Mouse (Mus musculus) hindbrain, embryonic 13.5 days (tissue): ENCODE results near the gene Apol6. TPM values are rescaled to one million over a fixed set of nuclear protein-coding genes. Genes with fewer than 3 reads are reported as not detected.
A peak's percentile ranks its signal among the peaks of the same experiment; 100 is the strongest.

Experiments used
- ATAC-seq: fragments of 200-750 bp; cut with Nextera tagmentation; 2 replicates; pipeline ENCODE4 v1.8.0; 2017; ENCODE audit warnings: moderate TSS enrichment; ENCODE audit not compliant: low FRiP score
- H3K27ac ChIP-seq: fragments of 300-500 bp; sonication (generic); 2 replicates; pipeline ENCODE4 v1.5.1; 2015; ENCODE audit warnings: inconsistent platforms, mild to moderate bottlenecking, moderate library complexity
- H3K27me3 ChIP-seq: fragments of 300-500 bp; sonication (generic); 2 replicates; pipeline ENCODE4 v1.6.1; 2015; ENCODE audit warnings: mild to moderate bottlenecking, inconsistent platforms
- H3K36me3 ChIP-seq: fragments of 300-500 bp; sonication (generic); 2 replicates; pipeline ENCODE4 v1.6.1; 2015; ENCODE audit warnings: mild to moderate bottlenecking, inconsistent platforms
- H3K4me1 ChIP-seq: fragments of 300-500 bp; sonication (generic); replicated peaks from 2 replicates; pipeline ENCODE4 v1.6.1; 2015; ENCODE audit warnings: inconsistent platforms
- H3K4me2 ChIP-seq: fragments of 300-500 bp; sonication (generic); 2 replicates; pipeline ENCODE4 v1.6.1; 2015; ENCODE audit warnings: inconsistent platforms, mild to moderate bottlenecking, moderate library complexity
- H3K4me3 ChIP-seq: fragments of 300-500 bp; sonication (generic); 2 replicates; pipeline ENCODE4 v1.5.1; 2015; ENCODE audit warnings: mild to moderate bottlenecking, inconsistent platforms
- H3K9ac ChIP-seq: fragments of 300-500 bp; sonication (generic); 2 replicates; pipeline ENCODE4 v1.6.1; 2015; ENCODE audit warnings: mild to moderate bottlenecking, inconsistent platforms
- H3K9me3 ChIP-seq: fragments of 300-500 bp; sonication (generic); 2 replicates; pipeline ENCODE4 v1.6.1; 2016; ENCODE audit warnings: inconsistent platforms
- WGBS: fragments of 180-500 bp; shearing (Covaris S2); methylation state at CpG from one replicate; pipeline ENCODE4 v1.1.7; 2015; 5-methylcytosine and 5-hydroxymethylcytosine counted together
- polyA plus RNA-seq: library from polyadenylated mRNA; unstranded; fragments of >200 nt; fragmentation: Nextera tagmentation; extraction: Ambion mirVana; gene quantifications from 2 replicates; pipeline ENCODE4 v1.2.1, GENCODE M21; 2015

Apol6 gene
- polyA plus RNA-seq = not detected in 2 replicates

DNA sequence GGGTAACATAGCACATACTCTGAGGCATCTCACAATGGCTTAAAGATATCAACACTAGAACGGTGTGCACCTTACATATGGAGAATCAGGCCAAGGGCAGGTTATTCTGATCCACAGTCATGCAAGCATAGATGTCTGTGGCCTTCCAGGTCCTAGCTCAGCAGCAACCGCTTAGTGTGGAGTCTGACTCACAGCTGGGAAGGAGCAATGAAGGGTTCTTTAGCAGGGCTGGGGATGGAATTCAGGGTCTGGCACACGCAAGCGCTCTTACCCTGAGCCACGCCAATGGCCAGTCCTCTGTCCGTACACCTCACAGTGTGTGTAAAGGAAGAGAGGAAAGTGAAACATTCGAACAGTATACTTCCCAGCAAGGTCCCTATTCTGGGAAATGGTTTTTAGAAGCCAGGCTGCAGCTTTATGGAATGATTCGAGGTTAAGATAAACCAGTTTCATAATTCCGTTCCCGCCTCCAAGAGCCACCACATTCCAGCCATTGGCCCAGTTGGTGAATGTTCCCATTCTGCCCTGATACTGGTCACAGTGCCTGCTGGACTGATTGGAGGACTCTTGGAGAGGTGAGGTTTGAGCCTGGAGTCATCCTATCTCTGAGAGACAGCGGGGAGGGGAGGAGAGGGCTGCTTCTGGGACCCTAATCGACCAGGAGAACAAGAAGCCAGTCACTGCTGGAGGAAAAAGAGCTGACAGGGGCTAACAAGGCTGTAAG, at the start of gene Apol6:
Gene Apol6, plus strand, starts transcription at position 133 of the 724 bp plus-strand sequence.
- no peak for ATAC-seq
- peaks cover 7% of the 10 kb centered on the region; the same call in 1 of the 2 replicates for H3K4me1 ChIP-seq
- H3K4me3 ChIP-seq = no peak within 1 kb of the TSS
- H3K27me3 ChIP-seq = no peaks in the 10 kb centered on the region
- H3K9ac ChIP-seq = no peak within 1 kb of the TSS
- no peak within 1 kb of the TSS for H3K27ac ChIP-seq
- no peaks in the 10 kb centered on the region for H3K36me3 ChIP-seq
- 88% methylated on average over 12 of the region's 12 CpGs for WGBS
- H3K4me2 ChIP-seq = no peak within 1 kb of the TSS
- no peaks in the 10 kb centered on the region for H3K9me3 ChIP-seq

DNA sequence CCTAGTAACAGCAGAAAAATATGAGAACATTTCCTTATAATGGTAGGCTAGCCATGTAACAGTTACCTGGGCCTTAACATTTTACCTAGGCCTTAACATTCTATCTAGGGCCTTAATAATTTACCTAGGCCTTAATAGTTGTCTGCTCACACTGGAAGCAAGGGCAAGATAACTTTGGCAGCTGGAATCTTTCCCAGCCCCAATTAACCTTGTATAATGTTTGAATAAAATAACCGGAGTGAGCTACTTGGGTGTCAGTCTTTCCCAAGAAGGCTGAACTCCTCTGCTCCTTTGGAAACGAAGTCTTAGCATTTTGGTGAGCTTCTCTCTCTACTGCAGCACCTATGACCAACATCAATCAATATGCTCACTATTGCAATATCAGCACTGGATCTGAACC, 46.5 kb upstream of the Apol6 start:
- no peak overlapping the region for H3K4me3 ChIP-seq
- no peaks in the 10 kb centered on the region for H3K36me3 ChIP-seq
- WGBS = 81% methylated on average over 2 of the region's 2 CpGs
- no peak overlapping the region for H3K27ac ChIP-seq
- no peak overlapping the region for H3K4me2 ChIP-seq
- H3K27me3 ChIP-seq = 0 out of 2 replicates have a peak, but pooled peaks cover 2% of the 10 kb centered on the region
- no peak for ATAC-seq
- 0 out of 2 replicates have a peak, but pooled peaks cover 3% of the 10 kb centered on the region for H3K4me1 ChIP-seq
- no peak overlapping the region for H3K9ac ChIP-seq
- H3K9me3 ChIP-seq = no peaks in the 10 kb centered on the region

DNA sequence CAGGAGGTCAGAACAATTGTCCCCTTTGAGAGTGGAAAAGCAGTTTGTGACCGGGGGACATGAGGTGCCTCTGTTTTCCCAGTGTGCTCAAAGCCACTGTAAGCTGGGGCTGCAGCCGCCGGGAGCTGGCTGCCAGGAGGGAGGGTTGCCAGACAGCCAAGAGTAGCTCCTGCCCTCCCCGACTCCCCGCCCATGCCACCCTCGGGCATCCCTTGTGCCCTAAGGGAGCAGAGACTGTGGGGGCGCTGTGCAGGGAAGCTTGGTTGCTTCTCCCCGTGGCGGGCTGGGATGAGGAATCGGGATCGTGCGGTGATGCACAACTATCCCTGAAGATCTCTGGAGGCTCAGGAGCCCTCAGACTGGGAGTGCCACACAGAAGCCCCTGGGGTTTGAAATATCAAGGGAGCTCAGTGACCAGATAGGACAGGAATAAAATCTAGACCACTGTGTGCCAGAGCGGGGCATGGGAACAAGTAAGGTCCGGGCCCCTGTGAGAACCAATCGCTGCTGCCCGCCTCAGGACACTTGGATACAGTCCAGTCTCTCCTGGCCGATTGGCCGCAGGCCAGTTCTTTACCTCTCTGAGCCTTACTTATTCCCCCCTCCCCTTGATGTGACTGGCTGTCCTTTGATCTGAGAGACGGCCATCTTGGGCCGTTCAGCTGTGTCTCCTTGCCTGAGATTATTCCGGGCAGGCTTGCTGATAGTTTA, 45.5 kb upstream of the Apol6 start:
- 0 out of 2 replicates have a peak, but pooled peaks cover 3% of the 10 kb centered on the region for H3K4me1 ChIP-seq
- H3K27ac ChIP-seq = no peak overlapping the region
- H3K9me3 ChIP-seq = no peaks in the 10 kb centered on the region
- H3K9ac ChIP-seq = no peak overlapping the region
- H3K27me3 ChIP-seq = 0 out of 2 replicates have a peak, but pooled peaks cover 2% of the 10 kb centered on the region
- no peak overlapping the region for H3K4me2 ChIP-seq
- H3K4me3 ChIP-seq = no peak overlapping the region
- 58% methylated on average over 21 of the region's 21 CpGs for WGBS
- H3K36me3 ChIP-seq = no peaks in the 10 kb centered on the region
- ATAC-seq = no peak

DNA sequence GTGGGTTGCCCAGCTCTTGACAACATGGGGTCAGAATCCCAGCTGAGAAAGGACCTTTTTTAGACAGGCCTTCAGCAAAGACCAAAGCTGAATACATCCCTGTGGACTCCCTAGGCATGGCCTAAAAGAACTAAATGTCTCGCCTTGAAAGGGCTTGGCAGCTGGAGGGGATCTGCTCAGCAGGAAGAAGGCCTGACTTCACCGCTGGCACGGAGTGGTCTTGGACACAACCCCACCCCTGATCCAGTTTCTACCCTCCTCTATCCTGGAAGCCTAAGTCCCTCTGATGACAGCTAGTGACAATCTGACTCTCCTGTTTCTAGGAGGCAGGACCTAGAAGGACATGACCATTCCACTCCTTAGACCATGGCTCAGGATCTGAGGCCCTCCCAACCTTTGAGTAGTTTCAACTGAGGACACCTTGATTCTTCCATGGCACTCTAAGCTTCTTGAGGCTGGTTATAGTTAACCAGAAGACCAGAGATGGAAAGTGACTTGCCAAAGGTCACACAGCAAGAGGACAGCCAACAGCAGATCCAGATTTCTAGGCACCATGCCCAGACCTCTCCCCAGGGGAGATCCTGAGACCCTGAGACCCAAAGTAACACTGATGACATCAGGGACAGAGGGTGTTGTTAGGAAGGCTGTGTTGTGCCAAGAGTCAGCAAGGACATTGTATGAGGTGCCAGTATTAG, 41.2 kb upstream of the Apol6 start:
- no peak for ATAC-seq
- WGBS = 86% methylated on average over 3 of the region's 3 CpGs
- H3K4me2 ChIP-seq = no peak overlapping the region
- no peak overlapping the region for H3K9ac ChIP-seq
- no peaks in the 10 kb centered on the region for H3K9me3 ChIP-seq
- no peak overlapping the region for H3K4me3 ChIP-seq
- H3K27ac ChIP-seq = no peak overlapping the region
- no peaks in the 10 kb centered on the region for H3K36me3 ChIP-seq
- 0 out of 2 replicates have a peak, but pooled peaks cover 6% of the 10 kb centered on the region for H3K27me3 ChIP-seq
- H3K4me1 ChIP-seq = 0 out of 2 replicates have a peak, but pooled peaks cover 3% of the 10 kb centered on the region

DNA sequence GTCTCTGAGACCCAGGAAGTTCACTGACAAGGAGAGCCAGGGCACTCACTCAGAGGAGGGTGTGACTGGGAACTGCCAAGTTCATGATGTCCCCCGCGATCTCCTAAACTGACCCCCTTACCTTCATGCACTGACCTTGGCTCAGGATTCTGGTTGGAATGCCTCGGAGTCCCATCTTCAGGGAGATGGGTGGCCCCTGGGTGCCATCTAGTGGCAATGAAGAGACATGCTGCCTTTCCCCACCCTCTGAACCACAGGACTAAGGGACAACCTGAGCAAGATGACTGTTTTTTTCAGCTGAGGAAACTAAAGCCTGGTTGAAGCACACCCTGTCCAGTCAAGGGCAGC, 40.7 kb upstream of the Apol6 start:
- H3K4me3 ChIP-seq = no peak overlapping the region
- no peak overlapping the region for H3K9ac ChIP-seq
- H3K4me1 ChIP-seq = 0 out of 2 replicates have a peak, but pooled peaks cover 2% of the 10 kb centered on the region
- H3K27me3 ChIP-seq = 0 out of 2 replicates have a peak, but pooled peaks cover 6% of the 10 kb centered on the region
- H3K27ac ChIP-seq = no peak overlapping the region
- WGBS = 16% methylated on average over 3 of the region's 3 CpGs
- no peak overlapping the region for H3K4me2 ChIP-seq
- no peaks in the 10 kb centered on the region for H3K9me3 ChIP-seq
- ATAC-seq = no peak
- H3K36me3 ChIP-seq = no peaks in the 10 kb centered on the region

DNA sequence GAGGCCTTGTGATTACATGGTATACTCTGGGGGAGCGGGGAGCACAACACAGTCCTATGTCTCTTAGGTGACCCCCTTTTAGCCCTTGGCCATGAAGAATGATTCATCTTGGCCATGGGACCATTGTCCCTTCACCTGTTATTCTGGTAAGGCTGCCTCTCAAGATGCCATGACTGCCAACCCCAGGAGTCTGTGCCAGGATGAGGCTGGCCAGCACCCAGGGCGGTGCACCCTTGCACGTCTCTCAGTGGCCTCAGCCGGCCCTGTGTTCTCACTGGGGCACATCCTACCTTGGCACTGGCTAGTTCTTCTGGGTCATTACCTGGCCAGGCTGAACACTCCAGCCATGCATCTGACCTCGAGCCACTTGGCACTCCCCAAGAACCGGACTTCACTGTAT, 35.7 kb upstream of the Apol6 start:
- H3K27me3 ChIP-seq = 0 out of 2 replicates have a peak, but pooled peaks cover 3% of the 10 kb centered on the region
- no peak overlapping the region for H3K9ac ChIP-seq
- no peak overlapping the region for H3K27ac ChIP-seq
- H3K36me3 ChIP-seq = no peaks in the 10 kb centered on the region
- ATAC-seq = no peak
- H3K9me3 ChIP-seq = no peaks in the 10 kb centered on the region
- WGBS = 89% methylated on average over 6 of the region's 6 CpGs
- H3K4me3 ChIP-seq = no peak overlapping the region
- peaks cover 9% of the 10 kb centered on the region for H3K4me1 ChIP-seq
- no peak overlapping the region for H3K4me2 ChIP-seq

DNA sequence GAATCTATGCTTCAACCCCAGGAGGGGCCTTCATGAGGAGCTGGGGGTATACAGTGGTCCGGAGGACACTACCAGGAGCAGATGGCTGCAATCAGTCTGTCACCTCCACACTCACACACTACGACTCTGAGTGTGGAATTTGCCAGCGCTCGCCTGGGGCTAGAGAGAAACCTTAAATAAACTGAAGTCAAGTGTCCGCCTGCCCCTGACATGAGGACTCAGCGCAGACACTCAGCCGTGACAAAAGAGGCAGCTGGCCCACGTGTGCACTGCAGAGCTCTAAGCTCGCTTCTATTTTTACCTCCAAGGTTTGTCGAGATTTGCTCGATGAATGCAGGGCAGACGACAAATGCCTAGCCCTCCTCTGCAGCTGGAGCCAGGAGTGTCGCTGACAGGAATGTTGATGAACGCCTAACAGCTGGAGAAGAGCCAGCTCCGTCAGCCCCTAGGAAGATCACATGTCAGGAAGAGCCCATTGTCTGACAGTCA, 30.7 kb upstream of the Apol6 start:
- Histone ChIP-seq H3K36me3 (no peaks in the 10 kb centered on the region), H3K9ac (peak overlapping the region; percentile 51; the same call in 1 of the 2 replicates), H3K4me1 (peaks cover 21% of the 10 kb centered on the region), H3K9me3 (no peaks in the 10 kb centered on the region), H3K27me3 (no peaks in the 10 kb centered on the region), H3K27ac (peak overlapping the region; percentile 89), H3K4me3 (no peak overlapping the region), H3K4me2 (peak overlapping the region; percentile 34)
- ATAC-seq = peak; percentile 45; the same call in 1 of the 2 replicates
- 21% methylated on average over 15 of the region's 15 CpGs for WGBS

DNA sequence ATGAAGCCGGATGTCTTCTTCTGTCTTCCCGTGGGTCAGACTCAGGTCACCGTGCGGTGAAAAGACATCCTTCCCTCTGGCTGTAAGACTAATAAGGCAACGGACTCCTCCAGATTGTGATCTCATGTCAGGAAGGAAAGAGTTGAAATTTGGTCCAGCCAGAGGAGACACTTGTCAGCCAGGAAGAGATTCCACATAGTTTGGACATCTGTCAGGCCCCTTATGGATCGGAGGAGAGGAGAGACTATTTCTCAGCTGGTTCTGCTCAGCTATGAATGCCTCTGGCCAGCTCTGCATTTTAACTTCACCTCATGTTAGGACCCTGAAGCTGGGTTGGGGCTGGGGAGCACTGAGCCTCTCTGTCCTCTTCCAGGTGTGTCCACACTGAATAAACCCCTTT, 30.1 kb upstream of the Apol6 start:
- WGBS = 69% methylated on average over 6 of the region's 6 CpGs

DNA sequence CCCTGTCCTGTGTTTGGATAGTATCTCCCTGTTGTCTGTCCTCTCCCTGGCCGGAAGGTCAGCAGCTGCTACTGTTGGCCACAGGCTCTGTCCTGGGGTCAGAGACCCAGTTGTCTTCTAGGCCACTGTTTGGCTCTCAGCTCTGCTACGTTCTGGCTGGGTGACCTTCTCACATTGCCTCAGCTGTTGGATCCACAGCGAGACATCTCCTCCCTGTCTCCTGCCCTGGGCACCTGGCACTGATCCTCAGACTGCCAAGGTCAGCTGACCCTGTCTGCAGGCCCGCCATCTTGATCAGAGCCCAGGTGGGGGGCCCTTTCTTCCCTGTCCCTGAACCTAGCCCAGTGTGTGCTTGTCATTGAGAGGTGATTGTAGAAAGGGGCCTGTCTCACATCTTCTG, 29.5 kb upstream of the Apol6 start:
- Histone ChIP-seq H3K27me3 (no peaks in the 10 kb centered on the region), H3K4me2 (0 out of 2 replicates have a peak overlapping the region, but pooled peaks have one; percentile 34), H3K36me3 (no peaks in the 10 kb centered on the region), H3K4me1 (peaks cover 21% of the 10 kb centered on the region), H3K27ac (peak overlapping the region; percentile 89), H3K4me3 (no peak overlapping the region), H3K9me3 (no peaks in the 10 kb centered on the region), H3K9ac (no peak overlapping the region)
- 74% methylated on average over 4 of the region's 4 CpGs for WGBS
- no peak for ATAC-seq

More for the DNA sequence above, 30.1 kb upstream of the Apol6 start:
- Histone ChIP-seq H3K36me3 (no peaks in the 10 kb centered on the region), H3K4me2 (peak overlapping the region; percentile 34), H3K4me1 (peaks cover 21% of the 10 kb centered on the region), H3K9me3 (no peaks in the 10 kb centered on the region), H3K9ac (peak overlapping the region; percentile 51; the same call in 1 of the 2 replicates), H3K27ac (peak overlapping the region; percentile 89), H3K27me3 (no peaks in the 10 kb centered on the region), H3K4me3 (no peak overlapping the region)
- ATAC-seq = no peak

DNA sequence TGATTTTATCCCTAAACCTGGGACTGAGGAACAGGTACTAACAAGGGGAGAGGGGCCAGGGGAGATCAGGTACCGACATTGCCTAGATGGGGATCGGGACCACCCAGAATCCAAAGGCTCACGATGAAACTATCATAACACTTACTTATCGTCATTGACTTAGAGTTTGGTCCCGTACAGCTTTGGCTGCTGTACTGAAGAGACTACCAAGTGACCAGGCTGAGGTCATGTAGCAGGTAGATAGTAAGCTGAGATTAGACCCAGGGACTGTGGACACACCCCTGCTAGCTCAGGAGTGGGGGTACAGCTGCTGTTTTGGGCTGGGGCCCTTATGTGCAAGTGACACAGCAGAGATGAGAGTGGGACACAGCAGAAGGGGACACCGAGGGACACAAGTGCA, 28.0 kb upstream of the Apol6 start:
- Histone ChIP-seq H3K4me1 (peaks cover 21% of the 10 kb centered on the region), H3K27ac (no peak overlapping the region), H3K9ac (no peak overlapping the region), H3K36me3 (no peaks in the 10 kb centered on the region), H3K9me3 (no peaks in the 10 kb centered on the region), H3K27me3 (no peaks in the 10 kb centered on the region), H3K4me3 (no peak overlapping the region), H3K4me2 (no peak overlapping the region)
- ATAC-seq = no peak
- WGBS = 94% methylated on average over 6 of the region's 6 CpGs

DNA sequence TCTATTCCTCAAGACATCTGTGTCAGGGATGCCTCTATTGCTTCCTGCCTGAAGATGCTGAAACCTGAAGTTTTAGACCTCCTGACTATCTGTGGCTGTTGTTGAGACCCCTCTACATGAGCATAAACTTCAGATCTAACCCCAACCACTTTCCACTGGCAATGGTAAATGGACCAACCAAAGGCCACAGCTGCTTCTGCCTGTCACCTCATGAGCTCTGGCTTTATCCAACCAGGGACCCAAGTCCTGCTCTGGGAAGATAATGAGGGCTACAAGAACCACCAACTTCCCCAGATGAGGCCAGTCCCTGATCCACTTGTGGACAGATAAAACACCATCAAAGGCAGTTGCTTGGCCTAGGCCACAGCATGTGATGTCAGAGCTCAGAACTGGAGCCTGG, 26.6 kb upstream of the Apol6 start:
- H3K4me3 ChIP-seq = no peak overlapping the region
- ATAC-seq = no peak
- no peaks in the 10 kb centered on the region for H3K36me3 ChIP-seq
- no peaks in the 10 kb centered on the region for H3K9me3 ChIP-seq
- no peak overlapping the region for H3K27ac ChIP-seq
- H3K27me3 ChIP-seq = no peaks in the 10 kb centered on the region
- no peak overlapping the region for H3K4me2 ChIP-seq
- H3K4me1 ChIP-seq = peaks cover 21% of the 10 kb centered on the region
- no peak overlapping the region for H3K9ac ChIP-seq

DNA sequence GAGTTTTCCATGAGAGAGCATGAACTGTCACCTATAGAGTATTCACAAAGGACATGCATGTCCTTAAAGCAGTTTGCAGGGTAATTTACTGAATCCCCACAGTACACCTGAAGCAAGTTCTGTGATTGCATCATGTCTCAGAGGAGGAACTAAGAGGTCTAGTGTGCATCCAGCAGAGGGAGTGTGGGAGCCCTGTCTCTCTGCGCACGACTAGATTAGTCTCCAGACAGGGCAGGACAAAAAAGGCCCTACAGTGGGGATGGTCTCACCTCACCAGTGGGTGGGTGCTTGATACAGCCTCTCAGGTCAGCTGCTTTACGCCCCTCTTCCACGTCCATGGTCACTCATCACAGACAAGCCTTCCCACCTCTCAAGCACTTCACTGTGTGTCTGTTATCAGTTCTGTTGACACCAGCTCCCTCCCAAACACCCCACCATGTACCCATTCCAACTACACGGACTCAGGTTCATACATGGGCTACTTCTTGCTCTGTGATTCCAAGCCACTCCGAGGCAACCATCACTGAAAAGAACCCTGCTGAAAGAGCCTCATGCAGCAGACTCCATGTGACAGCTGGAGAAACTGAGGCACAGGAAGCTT, 25.7 kb upstream of the Apol6 start:
- no peak overlapping the region for H3K4me2 ChIP-seq
- no peaks in the 10 kb centered on the region for H3K36me3 ChIP-seq
- ATAC-seq = no peak
- H3K4me1 ChIP-seq = peaks cover 13% of the 10 kb centered on the region
- WGBS = 66% methylated on average over 6 of the region's 6 CpGs
- H3K27me3 ChIP-seq = no peaks in the 10 kb centered on the region
- no peak overlapping the region for H3K27ac ChIP-seq
- H3K9ac ChIP-seq = no peak overlapping the region
- H3K9me3 ChIP-seq = no peaks in the 10 kb centered on the region
- no peak overlapping the region for H3K4me3 ChIP-seq
